Mouse (Mus musculus): Measurements from ENCODE around the gene Bag6. TPM values are rescaled to one million over a fixed set of nuclear protein-coding genes. Genes with fewer than 3 reads are reported as not detected.

Gene Bag6
- total and polyA plus RNA-seq, 3 experiments = 26.0 to 152 (median 73.0) TPM

- Histone ChIP-seq H3K9me3 (replicated peaks; ENCODE audit: low read length) (no peaks in the 10 kb centered on the region), H3K27ac (ENCODE audit: insufficient read depth, low read depth) (no peak overlapping the region), H3K9ac (ENCODE audit: insufficient read depth, low read depth) (no peak overlapping the region), H3K36me3 (replicated peaks in 1 of 2; ENCODE audit: control insufficient read depth in 1 of 2, insufficient read depth in 1 of 2, low read length in 1 of 2) (peaks cover 35 to 52% of the 10 kb centered on the region in 2 experiments), H3K4me3 (replicated peaks in 1 of 3; ENCODE audit: low read depth in 2 of 3, low read length in 2 of 3, poor library complexity in 1 of 3) (no peak overlapping the region), H3K79me2 (replicated peaks; ENCODE audit: control insufficient read depth, extremely low read depth, insufficient read depth, poor library complexity, severe bottlenecking) (no peaks in the 10 kb centered on the region), H3K27me3 (replicated peaks) (no peaks in the 10 kb centered on the region), H3K4me1 (ENCODE audit: control insufficient read depth in 1 of 2, insufficient read depth in 2 of 2) (peaks cover 0 to 4% of the 10 kb centered on the region in 2 experiments; a peak in 1 of 4 replicates), H3K4me2 (ENCODE audit: insufficient read depth, low read depth, poor library complexity, severe bottlenecking) (no peak overlapping the region)
- dilution Hi-C loops (cut with MboI; ENCODE audit: extremely low pct_ligation_motif_present, extremely low pct_unique_long_range_greater_than_20kb, low sequenced_read_pairs) = no loop called here
- no peak for TF ChIP-seq ZC3H11A (IDR thresholded peaks at IDR 0.05; ENCODE audit: low read depth, low read length)
- in situ Hi-C loops (cut with MboI; ENCODE audit: low pct_ligation_motif_present, low pct_unique_long_range_greater_than_20kb, low sequenced_read_pairs) = no loop called here
- no peak for DNase-seq (ENCODE audit: extremely low read depth)
Measured at GRCm38 (mm10) chr17:35104754-35105153, 30.2 kb upstream of the Bag6 start.

- peak; percentile 30 for DNase-seq (ENCODE audit: extremely low read depth)
- Histone ChIP-seq H3K4me3 (replicated peaks in 1 of 3; ENCODE audit: low read depth in 2 of 3, low read length in 2 of 3, poor library complexity in 1 of 3) (no peak overlapping the region), H3K36me3 (replicated peaks in 1 of 2; ENCODE audit: control insufficient read depth in 1 of 2, insufficient read depth in 1 of 2, low read length in 1 of 2) (peaks cover 25 to 41% of the 10 kb centered on the region in 2 experiments), H3K27ac (ENCODE audit: insufficient read depth, low read depth) (no peak overlapping the region), H3K27me3 (replicated peaks) (no peaks in the 10 kb centered on the region), H3K9ac (ENCODE audit: insufficient read depth, low read depth) (no peak overlapping the region), H3K4me1 (ENCODE audit: control insufficient read depth in 1 of 2, insufficient read depth in 2 of 2) (peaks cover 0 to 4% of the 10 kb centered on the region in 2 experiments; a peak in 1 of 4 replicates), H3K4me2 (ENCODE audit: insufficient read depth, low read depth, poor library complexity, severe bottlenecking) (no peak overlapping the region), H3K9me3 (replicated peaks; ENCODE audit: low read length) (no peaks in the 10 kb centered on the region), H3K79me2 (replicated peaks; ENCODE audit: control insufficient read depth, extremely low read depth, insufficient read depth, poor library complexity, severe bottlenecking) (no peaks in the 10 kb centered on the region)
- TF ChIP-seq SMC3 (IDR thresholded peaks at IDR 0.05; ENCODE audit: low read depth, low read length) (peak; percentile 81), ZNF384 (IDR thresholded peaks at IDR 0.05; ENCODE audit: low read depth, low read length) (peak; percentile 81), NRF1 (IDR thresholded peaks at IDR 0.05; ENCODE audit: low read depth, low read length) (no peak), POLR2AphosphoS2 (IDR thresholded peaks at IDR 0.05; ENCODE audit: low read depth, low read length) (no peak), HCFC1 (IDR thresholded peaks at IDR 0.05; ENCODE audit: low read depth, low read length) (no peak), RAD21 (IDR thresholded peaks at IDR 0.05; ENCODE audit: low read depth, low read length) (peak; percentile 79), CHD1 (IDR thresholded peaks at IDR 0.05; ENCODE audit: low read depth, low read length) (no peak), JUN (IDR thresholded peaks at IDR 0.05; ENCODE audit: insufficient read depth, low read depth, low read length) (no peak), GABPA (IDR thresholded peaks at IDR 0.05; ENCODE audit: insufficient replicate concordance, low read depth, low read length) (no peak), MAFK (IDR thresholded peaks at IDR 0.05; ENCODE audit: insufficient replicate concordance, low read length) (no peak), ZC3H11A (IDR thresholded peaks at IDR 0.05; ENCODE audit: low read depth, low read length) (0 out of 2 replicates have a peak, but pooled peaks have one; percentile 25), TCF12 (IDR thresholded peaks at IDR 0.05; ENCODE audit: low read depth, low read length) (no peak), CTCF (conservative IDR thresholded peaks at IDR 0.05 in 1 of 2, IDR thresholded peaks at IDR 0.05 in 1 of 2; ENCODE audit: low read depth in 2 of 2, low read length in 2 of 2) (peak in 1 of 2 experiments; percentile 81; a peak in 2 of 4 replicates), ZKSCAN1 (IDR thresholded peaks at IDR 0.05; ENCODE audit: borderline replicate concordance, low read depth, low read length) (no peak), RCOR1 (conservative IDR thresholded peaks at IDR 0.05; ENCODE audit: low read depth, low read length) (no peak), JUND (conservative IDR thresholded peaks at IDR 0.05; ENCODE audit: low read depth, low read length) (no peak)
- dilution Hi-C loops (cut with MboI; ENCODE audit: extremely low pct_ligation_motif_present, extremely low pct_unique_long_range_greater_than_20kb, low sequenced_read_pairs) (no loop called here), in situ Hi-C loops (cut with MboI; ENCODE audit: low pct_ligation_motif_present, low pct_unique_long_range_greater_than_20kb, low sequenced_read_pairs) (no loop called here)
Measured at GRCm38 (mm10) chr17:35105740-35106389, 29.1 kb upstream of the Bag6 start.
